Mouse (Mus musculus): ENCODE measurements around the gene Dnaic1. TPM values are rescaled to one million over a fixed set of nuclear protein-coding genes. Genes with fewer than 3 reads are reported as not detected.
A peak's percentile ranks its signal among the peaks of the same experiment; 100 is the strongest.

Gene Dnaic1
- polyA plus RNA-seq, 1 experiment from 2014 or later: 0.47 TPM

DNA sequence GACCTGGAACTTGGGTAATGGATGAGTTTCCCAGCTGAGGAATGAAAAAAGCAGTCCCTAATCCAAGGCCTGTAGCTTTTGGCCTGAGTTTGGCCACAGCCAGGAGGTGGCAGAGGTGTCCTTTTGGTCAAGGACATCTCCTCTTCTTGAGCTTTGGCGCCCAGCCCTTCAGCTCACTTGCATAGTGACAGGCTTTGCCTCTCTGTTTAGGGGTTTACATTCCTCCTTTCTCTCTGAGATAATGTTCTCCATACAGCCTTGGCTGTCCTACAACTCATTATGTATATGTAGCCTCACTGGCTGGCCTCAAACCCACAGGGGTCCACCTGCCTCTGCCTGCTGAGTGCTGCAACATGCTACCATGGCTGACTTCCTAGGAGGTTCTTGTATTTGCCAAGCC is 22.5 kb upstream of the Dnaic1 start:
- ATAC-seq (ENCODE audit: low FRiP score, low read depth): no peak
- H3K36me3 ChIP-seq: no peaks in the 10 kb centered on the region
- H3K27me3 ChIP-seq: peaks cover 22% of the 10 kb centered on the region; the same call in 1 of the 2 replicates
- H3K4me1 ChIP-seq: no peaks in the 10 kb centered on the region
- no peaks in the 10 kb centered on the region for H3K9me3 ChIP-seq
- no peak overlapping the region for H3K27ac ChIP-seq
- no peak overlapping the region for H3K4me2 ChIP-seq (replicated peaks)
- H3K9ac ChIP-seq: no peak overlapping the region
- no peak overlapping the region for H3K4me3 ChIP-seq
- WGBS: 70% methylated on average over 1 of the region's 1 CpGs

GRCm38 (mm10) chr4:41552529-41552928 is 17.0 kb upstream of the Dnaic1 start:
- no peak overlapping the region for H3K9ac ChIP-seq
- WGBS: 11% methylated on average over 6 of the region's 6 CpGs
- H3K27ac ChIP-seq: no peak overlapping the region
- H3K4me3 ChIP-seq: no peak overlapping the region
- H3K4me2 ChIP-seq (replicated peaks): no peak overlapping the region
- no peak for ATAC-seq (ENCODE audit: low FRiP score, low read depth)
- H3K27me3 ChIP-seq: peaks cover 42% of the 10 kb centered on the region
- H3K36me3 ChIP-seq: no peaks in the 10 kb centered on the region
- H3K9me3 ChIP-seq: no peaks in the 10 kb centered on the region
- peaks cover 13% of the 10 kb centered on the region; the same call in 1 of the 2 replicates for H3K4me1 ChIP-seq

- Histone ChIP-seq H3K27me3 (peaks cover 47% of the 10 kb centered on the region), H3K4me2 (replicated peaks) (no peak overlapping the region), H3K4me1 (peaks cover 13% of the 10 kb centered on the region; the same call in 1 of the 2 replicates), H3K4me3 (no peak overlapping the region), H3K36me3 (no peaks in the 10 kb centered on the region), H3K9ac (no peak overlapping the region), H3K9me3 (no peaks in the 10 kb centered on the region), H3K27ac (no peak overlapping the region)
- no peak for ATAC-seq (ENCODE audit: low FRiP score, low read depth)
- WGBS: 44% methylated on average over 11 of the region's 11 CpGs
Observed at GRCm38 (mm10) chr4:41553116-41553515, 16.5 kb upstream of the Dnaic1 start.

DNA sequence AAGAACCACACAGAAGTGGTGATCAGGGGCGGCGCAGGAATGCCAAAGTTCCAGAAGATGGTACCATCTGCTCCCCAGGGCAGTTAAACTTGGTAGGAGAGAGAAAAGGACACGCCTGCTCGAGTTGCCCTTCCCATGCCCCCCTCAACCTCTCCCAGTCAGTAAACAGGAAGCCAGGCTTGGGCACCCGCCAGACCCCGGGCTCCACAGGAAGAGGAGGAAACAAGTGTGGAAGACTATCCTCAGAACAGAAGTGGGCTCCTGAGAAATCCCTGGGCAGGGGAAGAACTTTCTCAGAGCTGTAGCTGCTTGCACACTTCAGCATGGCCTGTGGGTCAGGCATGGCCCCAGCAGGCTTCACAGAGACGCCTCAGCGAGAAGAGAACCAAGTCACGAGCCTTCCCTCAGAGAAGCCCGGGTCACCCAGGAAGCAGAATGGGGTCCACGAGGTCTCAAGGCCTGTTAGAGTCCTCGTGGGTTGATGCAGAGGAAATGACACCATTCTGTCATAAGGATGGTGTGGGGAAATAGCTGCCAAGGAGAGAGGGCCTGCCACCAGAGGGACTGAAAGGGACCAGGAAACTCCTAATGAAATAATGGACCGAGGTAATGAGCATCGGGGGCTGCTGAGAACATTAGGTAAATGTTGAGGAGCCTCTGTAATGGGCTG is 14.4 kb upstream of the Dnaic1 start:
- H3K9me3 ChIP-seq: no peaks in the 10 kb centered on the region
- H3K4me2 ChIP-seq (replicated peaks): no peak overlapping the region
- H3K36me3 ChIP-seq: no peaks in the 10 kb centered on the region
- peaks cover 13% of the 10 kb centered on the region; the same call in 1 of the 2 replicates for H3K4me1 ChIP-seq
- peak overlapping the region; percentile 15; the same call in 1 of the 2 replicates for H3K27ac ChIP-seq
- ATAC-seq (ENCODE audit: low FRiP score, low read depth): no peak
- H3K9ac ChIP-seq: no peak overlapping the region
- peaks cover 44% of the 10 kb centered on the region for H3K27me3 ChIP-seq
- H3K4me3 ChIP-seq: no peak overlapping the region
- WGBS: 61% methylated on average over 14 of the region's 14 CpGs

DNA sequence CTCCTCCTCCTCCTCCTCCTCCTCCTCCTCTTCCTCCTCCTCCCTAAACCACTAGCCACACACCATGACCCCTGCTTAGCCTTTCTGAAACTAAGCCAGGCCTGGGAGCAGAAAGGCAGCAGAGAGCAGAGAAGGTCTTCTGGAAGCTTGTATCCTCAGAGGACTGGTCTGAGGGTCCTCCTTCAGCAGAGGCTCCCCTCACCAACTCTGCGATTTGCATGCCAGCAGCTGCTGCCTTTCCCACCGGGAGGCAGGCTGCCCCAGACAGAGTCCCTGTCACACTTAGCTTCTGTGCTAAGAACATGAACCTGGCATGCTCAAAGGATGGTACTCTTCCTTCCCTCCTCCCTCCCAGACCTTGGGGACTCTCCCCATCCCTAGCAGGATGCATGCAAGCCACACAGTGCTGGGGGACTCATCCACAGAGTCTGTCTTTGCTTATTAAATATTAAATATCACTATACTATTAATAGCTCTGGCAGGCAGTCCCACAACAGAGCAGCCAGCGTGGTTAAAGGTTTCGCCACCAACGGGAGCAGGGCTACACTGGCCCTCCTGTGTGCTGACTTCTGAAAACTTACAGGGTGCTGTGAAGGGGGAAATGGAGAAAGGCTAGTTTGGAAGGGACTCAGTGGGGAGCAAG is 13.1 kb upstream of the Dnaic1 start:
- 58% methylated on average over 5 of the region's 5 CpGs for WGBS
- ATAC-seq (ENCODE audit: low FRiP score, low read depth): no peak

DNA sequence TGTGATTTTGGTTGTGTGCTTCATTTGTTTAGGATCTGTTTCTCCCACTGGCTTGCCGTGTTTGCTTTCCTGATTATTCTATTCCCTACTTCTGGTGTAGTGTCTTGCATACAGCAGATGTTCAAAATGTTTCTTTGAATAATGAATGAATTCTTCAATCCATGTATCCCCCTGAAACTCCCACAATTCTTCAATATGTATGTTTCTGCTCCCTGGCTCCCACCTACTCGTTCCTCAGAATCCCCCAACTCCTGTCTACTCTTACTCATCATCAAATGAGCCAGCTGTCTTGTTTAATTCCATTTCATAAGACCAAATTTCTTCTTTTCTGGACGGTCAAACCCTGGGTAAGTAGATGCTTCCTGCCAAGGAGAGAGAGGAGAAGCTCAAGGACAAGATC is 12.5 kb upstream of the Dnaic1 start:
- Histone ChIP-seq H3K4me3 (no peak overlapping the region), H3K9ac (no peak overlapping the region), H3K9me3 (no peaks in the 10 kb centered on the region), H3K36me3 (no peaks in the 10 kb centered on the region), H3K4me1 (peaks cover 13% of the 10 kb centered on the region; the same call in 1 of the 2 replicates), H3K4me2 (replicated peaks) (no peak overlapping the region), H3K27ac (no peak overlapping the region), H3K27me3 (peaks cover 36% of the 10 kb centered on the region)
- WGBS: 64% methylated on average over 3 of the region's 3 CpGs
- no peak for ATAC-seq (ENCODE audit: low FRiP score, low read depth)

More for the DNA sequence above, 13.1 kb upstream of the Dnaic1 start:
- peaks cover 13% of the 10 kb centered on the region; the same call in 1 of the 2 replicates for H3K4me1 ChIP-seq
- H3K27me3 ChIP-seq: peaks cover 36% of the 10 kb centered on the region
- no peaks in the 10 kb centered on the region for H3K9me3 ChIP-seq
- H3K27ac ChIP-seq: no peak overlapping the region
- H3K36me3 ChIP-seq: no peaks in the 10 kb centered on the region
- no peak overlapping the region for H3K4me3 ChIP-seq
- H3K9ac ChIP-seq: no peak overlapping the region
- H3K4me2 ChIP-seq (replicated peaks): no peak overlapping the region

DNA sequence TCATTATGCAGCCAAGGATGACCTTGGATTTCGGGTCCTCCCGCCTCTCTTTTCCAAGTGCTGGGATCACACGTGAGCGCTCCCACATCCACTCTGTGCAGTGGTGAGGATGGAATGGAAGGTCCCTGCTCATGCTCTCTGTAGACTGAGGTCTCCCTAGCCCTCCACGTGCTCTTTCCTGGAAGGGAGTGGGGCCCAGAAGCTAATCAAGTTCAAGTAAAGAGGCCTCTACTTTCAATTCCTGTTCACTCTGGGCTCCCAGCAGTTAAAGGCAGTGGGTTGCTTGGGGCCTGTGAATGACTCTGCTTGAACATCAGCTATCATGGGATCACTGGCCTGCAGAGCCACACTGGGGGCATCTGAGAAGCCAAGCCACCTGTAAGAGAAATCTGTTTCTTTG is 6.3 kb upstream of the Dnaic1 start:
- Histone ChIP-seq H3K27ac (no peak overlapping the region), H3K9me3 (no peaks in the 10 kb centered on the region), H3K9ac (no peak overlapping the region), H3K36me3 (no peaks in the 10 kb centered on the region), H3K4me1 (peaks cover 6% of the 10 kb centered on the region), H3K4me3 (no peak overlapping the region), H3K4me2 (replicated peaks) (no peak overlapping the region), H3K27me3 (peaks cover 45% of the 10 kb centered on the region)
- no peak for ATAC-seq (ENCODE audit: low FRiP score, low read depth)
- WGBS: 83% methylated on average over 5 of the region's 5 CpGs

DNA sequence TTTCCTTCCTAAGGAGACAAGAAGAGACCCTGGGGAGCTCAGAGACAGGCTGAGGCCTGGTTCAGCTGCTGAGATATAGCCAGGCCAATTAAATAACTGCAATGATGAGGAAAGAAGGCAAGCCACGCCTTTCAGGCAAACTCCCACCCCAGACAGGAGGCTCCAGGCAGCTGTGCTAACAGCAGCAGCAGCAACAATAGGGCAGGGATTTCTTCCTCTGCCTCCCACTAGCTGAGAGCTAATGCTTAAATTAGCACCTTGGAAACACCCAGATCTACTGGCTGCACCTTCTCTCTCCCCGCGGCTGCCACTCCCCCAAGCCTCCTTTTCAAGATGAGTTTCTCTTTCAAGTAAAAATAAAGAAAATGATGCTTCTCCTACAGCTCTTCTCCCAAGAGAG is 3.5 kb upstream of the Dnaic1 start:
- H3K36me3 ChIP-seq: no peaks in the 10 kb centered on the region
- 4% methylated on average over 3 of the region's 3 CpGs for WGBS
- no peaks in the 10 kb centered on the region for H3K9me3 ChIP-seq
- H3K27me3 ChIP-seq: peaks cover 61% of the 10 kb centered on the region
- no peak for ATAC-seq (ENCODE audit: low FRiP score, low read depth)
- no peak overlapping the region for H3K27ac ChIP-seq
- H3K4me3 ChIP-seq: no peak overlapping the region
- no peak overlapping the region for H3K4me2 ChIP-seq (replicated peaks)
- peaks cover 16% of the 10 kb centered on the region for H3K4me1 ChIP-seq
- H3K9ac ChIP-seq: no peak overlapping the region

DNA sequence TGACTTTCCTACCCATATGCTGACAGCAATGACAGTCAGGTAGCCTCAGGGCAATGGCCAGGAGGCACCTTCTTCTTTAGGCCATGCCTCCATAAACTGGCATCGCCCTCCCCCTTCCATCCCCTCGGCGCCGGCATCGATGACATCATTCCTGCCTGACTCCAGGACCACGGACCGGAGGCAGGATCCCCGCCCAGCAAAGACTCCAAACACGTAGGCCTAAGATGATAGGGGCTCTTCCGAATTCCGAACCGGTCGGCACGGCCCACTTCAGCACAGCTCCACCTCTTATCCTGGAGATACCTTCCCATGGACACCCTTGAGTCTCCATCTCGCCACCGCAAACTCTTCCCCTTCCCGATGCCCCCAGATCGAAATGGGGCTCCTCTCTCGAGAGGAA is 1.3 kb upstream of the Dnaic1 start:
- H3K9me3 ChIP-seq: no peaks in the 10 kb centered on the region
- peak overlapping the region; percentile 96 for H3K4me2 ChIP-seq (replicated peaks)
- WGBS: 6% methylated on average over 19 of the region's 19 CpGs
- H3K4me3 ChIP-seq: peak overlapping the region; percentile 75
- no peaks in the 10 kb centered on the region for H3K36me3 ChIP-seq
- H3K27me3 ChIP-seq: peaks cover 80% of the 10 kb centered on the region
- no peak overlapping the region for H3K27ac ChIP-seq
- peak overlapping the region; percentile 78 for H3K9ac ChIP-seq
- ATAC-seq (ENCODE audit: low FRiP score, low read depth): no peak
- H3K4me1 ChIP-seq: peaks cover 16% of the 10 kb centered on the region

DNA sequence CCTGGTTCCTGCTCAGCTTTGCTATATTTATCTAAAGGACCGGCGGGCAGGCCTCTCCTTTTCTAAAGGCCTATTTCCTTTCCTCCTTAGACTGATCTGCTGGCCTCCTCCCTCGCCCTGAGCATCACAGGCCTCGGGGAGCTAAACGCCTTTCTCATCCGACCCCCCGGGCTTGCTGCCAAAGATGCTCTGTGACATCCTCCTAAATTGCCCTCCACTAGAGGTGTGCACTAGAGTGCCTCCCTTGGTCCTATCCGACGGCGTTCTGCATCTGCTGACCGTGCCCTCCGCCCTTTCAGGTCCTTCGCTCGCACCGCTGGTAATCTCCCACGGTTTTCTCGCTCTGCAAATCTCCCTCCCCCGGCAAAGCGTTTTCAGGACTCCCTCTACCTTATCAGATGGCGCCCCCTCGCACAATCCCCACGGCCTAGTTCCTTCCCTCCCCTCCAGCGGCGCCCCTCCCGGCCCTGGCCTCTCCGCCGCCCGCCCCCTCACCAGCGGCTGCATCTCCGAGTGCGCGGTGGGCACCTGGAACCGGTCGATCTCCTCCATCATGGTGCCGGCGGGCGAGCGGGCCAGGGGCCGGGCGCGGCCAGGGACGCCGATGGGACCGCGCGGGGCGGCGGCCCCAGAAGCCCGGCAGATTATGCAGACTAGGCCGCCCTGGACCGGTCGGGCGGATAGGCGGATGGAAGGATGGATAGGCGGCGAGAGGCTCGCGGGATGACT is 729 bp upstream of the Dnaic1 start:
- H3K27me3 ChIP-seq: peaks cover 76% of the 10 kb centered on the region
- ATAC-seq (ENCODE audit: low FRiP score, low read depth): peak; percentile 43; the same call in 1 of the 2 replicates
- H3K36me3 ChIP-seq: no peaks in the 10 kb centered on the region
- H3K27ac ChIP-seq: no peak overlapping the region
- WGBS: under 1% methylated on average over 58 of the region's 58 CpGs
- H3K9ac ChIP-seq: peak overlapping the region; percentile 78
- no peaks in the 10 kb centered on the region for H3K9me3 ChIP-seq
- H3K4me1 ChIP-seq: peaks cover 16% of the 10 kb centered on the region
- peak overlapping the region; percentile 96 for H3K4me2 ChIP-seq (replicated peaks)
- peak overlapping the region; percentile 75 for H3K4me3 ChIP-seq

DNA sequence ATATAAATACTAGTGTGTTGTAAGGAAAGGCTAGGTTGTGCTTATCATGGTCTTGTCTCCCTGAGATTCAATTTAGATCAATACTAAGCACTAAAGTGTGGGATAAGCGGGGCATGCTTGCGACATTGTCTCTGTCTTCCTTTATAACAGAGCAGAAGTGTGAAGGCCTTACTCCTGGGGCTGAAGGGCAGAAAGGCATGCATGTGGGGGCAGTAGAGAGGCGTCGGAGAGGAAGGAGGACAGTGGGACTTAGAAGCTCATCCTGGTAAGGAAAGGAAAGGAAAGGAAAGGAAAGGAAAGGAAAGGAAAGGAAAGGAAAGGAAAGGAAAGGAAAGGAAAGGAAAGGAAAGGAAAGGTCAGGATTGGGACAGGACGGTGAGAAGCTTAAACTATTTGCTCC is 1.9 kb downstream of the Dnaic1 start:
- Histone ChIP-seq H3K27me3 (peaks cover 62% of the 10 kb centered on the region), H3K27ac (no peak overlapping the region), H3K36me3 (no peaks in the 10 kb centered on the region), H3K4me2 (replicated peaks) (no peak overlapping the region), H3K9ac (no peak overlapping the region), H3K4me3 (no peak overlapping the region), H3K9me3 (no peaks in the 10 kb centered on the region), H3K4me1 (peaks cover 16% of the 10 kb centered on the region)
- 28% methylated on average over 5 of the region's 5 CpGs for WGBS
- ATAC-seq (ENCODE audit: low FRiP score, low read depth): no peak

DNA sequence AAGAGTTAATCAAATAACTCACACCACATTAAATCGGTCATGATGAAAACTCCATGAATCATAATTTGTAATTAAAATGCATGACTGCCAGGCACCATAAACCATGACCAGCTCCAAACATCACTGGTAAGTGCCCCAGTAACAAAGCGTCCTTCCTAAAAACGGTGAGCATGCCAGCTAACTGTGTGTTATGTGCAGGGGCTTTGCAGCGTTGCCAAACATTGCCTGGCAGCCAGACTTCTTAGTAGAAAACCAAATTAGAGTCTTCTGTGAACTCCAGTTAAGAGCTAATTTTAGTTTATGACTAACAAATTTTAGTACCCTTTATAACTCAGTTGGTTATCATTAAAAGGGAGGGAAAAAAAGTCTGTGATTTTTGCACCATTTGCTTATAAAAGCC is 3.9 kb downstream of the Dnaic1 start:
- no peak overlapping the region for H3K27ac ChIP-seq
- 46% methylated on average over 4 of the region's 4 CpGs for WGBS
- ATAC-seq (ENCODE audit: low FRiP score, low read depth): no peak
- H3K4me2 ChIP-seq (replicated peaks): no peak overlapping the region
- H3K4me1 ChIP-seq: peaks cover 8% of the 10 kb centered on the region
- no peaks in the 10 kb centered on the region for H3K9me3 ChIP-seq
- no peaks in the 10 kb centered on the region for H3K36me3 ChIP-seq
- no peak overlapping the region for H3K9ac ChIP-seq
- no peak overlapping the region for H3K4me3 ChIP-seq
- H3K27me3 ChIP-seq: peaks cover 52% of the 10 kb centered on the region

All from limb, embryonic 13.5 days (tissue).